Mouse (Mus musculus) heart, postnatal 4 days (tissue): ENCODE measurements around the gene Rfx1. TPM values are rescaled to one million over a fixed set of nuclear protein-coding genes. Genes with fewer than 3 reads are reported as not detected.

Experiments
- DNase-seq: peaks from one replicate; pipeline ENCODE4 v3.0.0; 2021
- total RNA-seq, 2 experiments: library from RNA; stranded (reverse); gene quantifications; 2 replicates each; pipeline ENCODE4 v1.2.3; 2021

Rfx1 gene
- total RNA-seq, 2 experiments from 2014 or later = 12.5 to 13.5 TPM

GRCm38 (mm10) chr8:84063861-84064610 lies 2.6 kb upstream of the Rfx1 start:
- no peak for DNase-seq

DNA sequence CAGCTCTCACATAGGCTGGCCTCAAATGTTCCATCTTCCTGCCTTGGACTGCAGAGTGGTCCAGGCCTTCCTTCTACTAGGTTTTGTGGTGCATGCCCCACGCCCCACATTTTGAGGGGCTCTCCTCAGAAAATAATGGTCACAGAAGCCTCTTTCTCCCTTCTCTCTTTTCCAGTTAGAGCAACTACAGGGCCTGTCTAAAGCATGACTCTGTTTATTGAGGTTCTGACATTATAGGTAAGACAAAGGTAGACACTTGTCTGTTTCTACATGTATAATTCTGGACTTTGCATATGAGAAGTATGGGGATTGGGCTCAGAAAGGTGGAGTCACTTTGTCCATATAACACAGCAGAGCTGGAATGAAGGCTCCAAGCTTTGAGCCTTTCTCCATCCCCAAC lies 1.6 kb upstream of the Rfx1 start, which contains the start of gene Gm10643:
Gene Gm10643, minus strand, starts transcription at position 101 of the 400 bp plus-strand sequence.
- no peak for DNase-seq

GRCm38 (mm10) chr8:84065457-84066072 lies 1.1 kb upstream of the Rfx1 start:
- DNase-seq = no peak

- peak; percentile 98 for DNase-seq
Observed at GRCm38 (mm10) chr8:84067047-84067573, 476 bp downstream of the Rfx1 start.

- DNase-seq = no peak
Observed at GRCm38 (mm10) chr8:84067911-84068310, 1.3 kb downstream of the Rfx1 start.

- no peak for DNase-seq
Observed at GRCm38 (mm10) chr8:84068316-84069035, 1.8 kb downstream of the Rfx1 start.

DNA sequence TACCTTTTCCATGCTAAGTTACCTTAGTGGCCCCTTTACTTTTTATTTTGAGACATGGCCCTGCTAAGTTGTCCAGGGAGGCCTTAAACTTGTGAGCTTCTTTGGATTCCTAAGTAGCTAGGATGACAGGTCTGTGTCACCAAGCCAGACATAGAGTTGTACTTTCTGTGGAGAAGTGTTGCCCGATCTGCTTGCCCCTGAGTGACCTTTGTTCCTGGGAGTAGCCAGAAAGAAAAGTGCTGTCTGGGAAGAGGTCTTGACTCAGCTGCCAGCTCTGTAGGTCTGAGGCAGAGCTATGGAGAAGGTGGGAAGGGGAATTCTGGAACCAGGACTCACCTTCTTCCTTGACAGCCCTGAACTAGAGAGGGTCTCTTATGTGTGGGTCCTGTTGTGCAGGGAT lies 2.5 kb downstream of the Rfx1 start:
- DNase-seq = no peak

DNA sequence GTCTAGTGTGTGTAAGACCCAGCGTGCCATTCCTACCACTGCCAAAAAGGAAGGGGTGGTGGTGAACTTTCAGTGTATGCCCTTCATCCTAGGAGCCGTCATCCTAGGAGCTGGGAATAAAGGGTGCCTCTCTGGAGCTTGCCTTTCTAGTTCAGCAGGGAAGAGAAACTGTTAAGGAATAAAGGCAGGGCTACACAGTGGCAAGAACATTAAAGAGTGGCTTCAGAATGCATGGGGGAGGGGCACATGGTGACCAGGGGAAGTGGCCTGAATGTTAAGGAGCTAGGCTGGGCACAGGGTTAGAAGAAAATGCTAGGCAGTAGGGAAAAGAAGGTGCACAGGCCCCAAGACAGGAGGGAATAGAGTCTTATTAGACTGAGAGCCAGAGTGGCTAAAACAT lies 3.1 kb downstream of the Rfx1 start:
- DNase-seq = no peak

DNA sequence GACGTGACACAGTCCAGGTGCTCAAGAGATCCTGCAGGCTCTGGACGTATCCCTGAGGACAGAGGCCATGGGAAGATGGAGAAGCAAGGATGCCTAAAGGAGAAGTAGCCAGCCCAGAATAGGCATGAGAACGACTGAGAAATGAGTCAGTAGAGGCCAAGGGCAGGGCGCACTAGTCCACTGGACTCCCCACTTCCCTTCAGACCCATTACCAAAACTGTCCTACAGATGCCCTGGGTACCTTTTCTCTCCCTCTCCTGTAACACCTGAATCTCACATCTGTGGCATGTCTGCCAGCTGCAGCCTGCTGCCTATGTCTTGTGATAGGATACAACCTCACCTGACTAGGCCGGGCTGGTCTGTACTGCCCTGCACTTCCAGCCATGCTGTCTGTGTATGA lies 3.6 kb downstream of the Rfx1 start:
- DNase-seq = no peak

- no peak for DNase-seq
Observed at GRCm38 (mm10) chr8:84070667-84071066, 4.0 kb downstream of the Rfx1 start.

DNA sequence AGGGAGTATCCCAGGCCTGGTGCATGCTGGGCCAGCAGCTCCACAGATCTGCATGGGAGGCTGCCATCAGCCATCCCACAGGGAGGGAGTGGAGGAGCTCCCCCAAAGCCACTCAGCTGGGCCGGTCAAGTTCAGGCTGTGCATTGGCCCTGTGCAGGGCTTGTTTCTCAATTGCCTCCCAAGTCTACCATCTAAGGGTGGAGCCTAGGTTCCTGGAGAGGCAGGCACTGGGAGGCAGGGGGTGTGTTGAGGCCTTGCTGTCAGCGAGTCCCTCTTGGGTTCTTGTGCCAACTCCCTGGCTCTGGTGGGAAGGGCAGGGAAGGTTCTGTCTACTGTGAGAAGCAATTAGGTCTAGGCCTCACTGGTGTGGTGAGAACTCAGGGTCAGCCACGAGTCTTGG lies 5.3 kb downstream of the Rfx1 start:
- DNase-seq = no peak

DNA sequence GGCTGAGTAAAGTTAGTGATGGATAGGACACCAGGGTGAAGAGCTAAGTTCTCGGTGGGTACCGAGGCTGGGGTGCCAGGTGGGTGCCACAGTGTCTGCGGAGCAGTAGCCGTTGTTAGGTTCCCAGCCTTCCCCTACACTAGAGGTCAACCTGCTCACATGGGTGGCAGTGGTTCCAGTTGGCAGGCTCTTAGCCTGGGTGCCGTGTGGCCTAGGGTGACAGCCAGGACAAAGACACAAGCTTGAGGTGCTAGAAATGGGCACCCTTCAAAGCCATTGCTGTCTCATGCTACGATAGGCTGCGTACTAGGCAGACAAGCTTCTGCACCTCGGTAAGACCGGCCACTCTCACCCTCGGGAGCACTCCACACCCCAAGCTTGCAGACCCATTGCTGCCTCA lies 5.7 kb downstream of the Rfx1 start:
- DNase-seq = no peak

GRCm38 (mm10) chr8:84073230-84073976 lies 6.8 kb downstream of the Rfx1 start:
- no peak for DNase-seq

DNA sequence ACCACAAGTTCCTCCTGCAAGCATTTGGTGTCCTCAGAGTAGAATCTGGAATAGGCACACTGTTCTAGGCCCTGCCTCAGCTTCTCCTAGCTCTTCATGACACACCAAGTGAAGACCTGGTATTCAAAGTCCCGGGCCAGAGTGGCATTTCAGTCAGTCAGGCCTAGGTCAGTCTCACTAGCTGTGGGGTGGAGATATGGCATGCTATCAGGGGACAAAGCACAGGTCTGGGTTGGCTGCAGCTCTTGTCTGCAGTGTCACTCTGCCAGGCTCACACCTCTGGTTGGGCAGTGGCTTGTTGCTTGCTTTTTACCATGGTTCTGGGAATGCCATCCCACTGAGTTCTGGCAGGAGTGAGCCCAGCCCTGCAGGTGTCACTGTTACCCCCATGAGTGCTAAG lies 9.8 kb downstream of the Rfx1 start:
- no peak for DNase-seq

- DNase-seq = no peak
Observed at GRCm38 (mm10) chr8:84076849-84077248, 10.2 kb downstream of the Rfx1 start.

- no peak for DNase-seq
Observed at GRCm38 (mm10) chr8:84079206-84079605, 12.6 kb downstream of the Rfx1 start.

- no peak for DNase-seq
Observed at GRCm38 (mm10) chr8:84083829-84084241, 17.2 kb downstream of the Rfx1 start.

DNA sequence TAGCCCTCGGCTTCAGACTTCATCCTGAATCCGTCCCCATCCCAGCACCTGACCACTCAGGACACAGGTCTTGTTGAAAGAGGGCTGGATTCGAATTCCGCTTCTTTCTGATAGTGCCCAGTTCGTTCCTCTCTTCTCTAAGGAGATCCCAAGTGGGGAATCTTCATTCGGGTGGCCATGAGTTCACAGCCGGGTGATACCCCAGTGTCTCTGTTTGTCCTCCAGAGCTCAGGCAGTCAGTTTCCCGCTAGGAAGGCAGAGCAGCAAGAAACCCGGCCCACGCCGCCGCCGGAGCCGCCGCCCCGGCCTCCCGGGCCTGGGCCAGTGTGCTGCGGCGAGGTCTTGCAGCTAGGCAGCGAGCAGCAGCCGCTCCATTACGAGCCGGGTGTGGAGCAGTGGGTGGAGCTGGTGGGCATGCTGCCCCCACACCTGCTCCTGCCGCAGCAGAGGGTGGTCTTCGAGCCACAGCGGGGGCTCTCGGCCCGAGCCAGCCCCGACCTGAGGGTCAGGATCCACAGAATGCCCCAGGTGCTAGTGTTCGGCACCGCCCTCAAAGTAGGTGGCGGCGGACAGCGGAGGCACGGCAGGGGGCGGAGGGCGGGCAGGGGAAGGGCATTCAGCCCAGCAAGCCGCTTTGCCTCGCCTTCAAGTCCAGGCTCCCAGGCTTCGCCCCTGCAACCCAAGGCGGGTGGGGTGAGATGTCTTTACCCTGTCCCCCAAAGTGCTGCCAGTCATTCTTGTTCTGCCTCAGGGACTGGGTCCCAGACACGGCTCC lies 17.9 kb downstream of the Rfx1 start:
- no peak for DNase-seq

DNA sequence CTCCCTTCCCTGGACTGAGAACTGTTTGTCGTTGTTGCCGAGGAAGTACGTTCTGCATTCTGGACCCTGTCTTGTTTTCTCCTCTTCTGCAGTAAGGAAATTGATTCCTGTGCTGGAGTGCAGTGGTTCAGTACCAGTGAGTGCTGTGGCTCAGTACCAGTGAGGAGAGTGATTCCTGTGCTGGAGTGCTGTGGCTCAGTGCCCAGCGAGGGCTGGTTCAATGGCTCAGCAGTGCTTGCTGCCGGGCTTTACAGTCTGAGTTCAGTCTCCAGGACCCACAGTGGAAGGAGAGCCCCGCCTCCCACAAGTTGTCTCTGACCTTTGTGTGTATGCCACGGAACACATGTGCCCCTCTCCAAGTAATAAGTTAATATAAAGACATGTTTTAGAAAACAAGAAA lies 20.5 kb downstream of the Rfx1 start:
- DNase-seq = no peak

GRCm38 (mm10) chr8:84087821-84088220 lies 21.2 kb downstream of the Rfx1 start:
- no peak for DNase-seq

DNA sequence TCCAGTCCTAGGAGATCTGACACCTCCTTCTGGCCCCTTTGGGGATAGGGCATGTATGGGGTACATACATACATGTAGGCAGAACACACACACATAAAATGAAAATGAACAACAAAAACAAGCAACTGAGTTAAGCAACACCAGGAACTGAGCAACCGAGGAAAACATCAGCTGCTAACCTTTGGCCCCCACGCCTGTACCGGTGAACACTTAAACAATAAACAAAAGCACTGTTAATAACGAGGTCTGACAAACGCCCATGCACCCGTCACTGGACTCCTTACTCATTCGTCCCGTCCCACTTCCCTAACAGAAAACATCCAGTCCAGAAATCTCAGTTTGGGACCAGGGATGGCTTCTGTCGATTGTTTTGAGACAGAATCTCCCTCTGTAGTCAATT lies 22.6 kb downstream of the Rfx1 start:
- no peak for DNase-seq

GRCm38 (mm10) chr8:84090585-84090984 lies 24.0 kb downstream of the Rfx1 start:
- DNase-seq = no peak
